Comparison of ENCODE assay signal across 9 mouse cellular contexts in genomic region chr2:154477028-154477427, GRCm38 (mm10). TPM values are rescaled to one million over a fixed set of nuclear protein-coding genes. Genes with fewer than 3 reads are reported as not detected.
DNase-seq lines count a peak whose midpoint lies in the region; ATAC-seq and TF ChIP-seq lines count a peak whose summit lies in the region.
"Had no signal": no experiment of that assay in that cellular context is flagged by ENCODE, and none has a peak within 500 bp of the region (broad histone marks: within the 10 kb centered on the region; RNA-seq: fewer than 3 reads in every experiment).

No protein-coding gene starts in this region.

- H3K27me3 ChIP-seq in heart, adult 2 months (ENCODE audit: control insufficient read depth, insufficient read depth, low read length): no peaks in the 10 kb centered on the region
- no peaks in the 10 kb centered on the region for H3K27me3 ChIP-seq in forebrain, embryonic 15.5 days
- H3K27me3 ChIP-seq: kidney, embryonic 15.5 days; limb, embryonic 12.5 days had no signal

- no peak overlapping the region for H3K4me2 ChIP-seq in forebrain, embryonic 15.5 days (replicated peaks)
- H3K4me2 ChIP-seq: kidney, embryonic 15.5 days; limb, embryonic 12.5 days had no signal

- no peak for TF ChIP-seq CTCF in heart, adult 2 months (IDR thresholded peaks at IDR 0.05)

- intact Hi-C loops in heart, adult 2 months (cut with DNase I): no loop called here
- intact Hi-C loops in heart, postnatal 25 days (cut with DNase I): no loop called here

- H3K79me2 ChIP-seq in heart, adult 2 months (replicated peaks; ENCODE audit: control insufficient read depth, insufficient read depth, low read length): peaks cover 2% of the 10 kb centered on the region; the same call in 1 of the 2 replicates

- TF ChIP-seq POLR2A in heart, adult 2 months (IDR thresholded peaks at IDR 0.05; ENCODE audit: insufficient read depth, low read depth, low read length): no peak

- DNase-seq in heart, adult 2 months: peak; percentile 22 to 28
- DNase-seq in heart, postnatal 25 days (ENCODE audit: low spot score): no peak
- DNase-seq in adipocyte (ENCODE audit: low spot score): peak; percentile 67
- peak; percentile 51 for DNase-seq in layer of hippocampus, adult 9-11 months
- DNase-seq in spleen, adult 18-20 months: no peak

- 47% methylated on average over 3 of the region's 3 CpGs for whole genome bisulfite sequencing in heart, adult 2 months
- WGBS in forebrain, embryonic 15.5 days: 26% methylated on average over 3 of the region's 3 CpGs

- H3K9me3 ChIP-seq in forebrain, embryonic 15.5 days: no peaks in the 10 kb centered on the region
- H3K9me3 ChIP-seq: kidney, embryonic 15.5 days; limb, embryonic 12.5 days had no signal

- no peak overlapping the region for H3K9ac ChIP-seq in heart, adult 2 months (ENCODE audit: low read depth, low read length)
- H3K9ac ChIP-seq in forebrain, embryonic 15.5 days (replicated peaks): no peak overlapping the region
- H3K9ac ChIP-seq: kidney, embryonic 15.5 days; limb, embryonic 12.5 days had no signal

- H3K27ac ChIP-seq in heart, adult 2 months: no peak overlapping the region
- H3K27ac ChIP-seq in forebrain, embryonic 15.5 days (replicated peaks): peak overlapping the region; percentile 71
- H3K27ac ChIP-seq: kidney, embryonic 15.5 days; limb, embryonic 12.5 days had no signal

- peaks cover 3% of the 10 kb centered on the region for H3K4me1 ChIP-seq in heart, adult 2 months (ENCODE audit: control insufficient read depth, insufficient read depth, low read length)
- H3K4me1 ChIP-seq in forebrain, embryonic 15.5 days: peaks cover 37% of the 10 kb centered on the region
- H3K4me1 ChIP-seq: limb, embryonic 12.5 days had no signal

- peak; percentile 78 for ATAC-seq in forebrain, embryonic 15.5 days (replicated peaks)
- no peak for ATAC-seq in activated CD4-positive, CD25-positive, alpha-beta regulatory T cell, adult 4 months

- TF ChIP-seq EP300 in heart, adult 2 months (IDR thresholded peaks at IDR 0.05; ENCODE audit: insufficient read depth, low read depth, low read length): no peak

- H3K4me3 ChIP-seq in heart, adult 2 months: no peak overlapping the region
- no peak overlapping the region for H3K4me3 ChIP-seq in forebrain, embryonic 15.5 days
- H3K4me3 ChIP-seq: kidney, embryonic 15.5 days; limb, embryonic 12.5 days had no signal

- peaks cover 7% of the 10 kb centered on the region for H3K36me3 ChIP-seq in heart, adult 2 months (ENCODE audit: control insufficient read depth, insufficient read depth, low read length)
- no peaks in the 10 kb centered on the region for H3K36me3 ChIP-seq in forebrain, embryonic 15.5 days
- H3K36me3 ChIP-seq: kidney, embryonic 15.5 days; limb, embryonic 12.5 days had no signal

RNA-seq across cellular contexts. Expression of gene Cbfa2t2, which starts 40.7 kb away (rescaled TPM):
- total RNA-seq in heart, adult 2 months (2021): 10 to 100 TPM; 15.6 to 17.3 TPM
- polyA plus RNA-seq in heart, adult 2 months (2012; rRNA removed): 7.8 and 14.4 TPM in 2 replicates
- 10 to 100 TPM; 14.3 to 18.4 TPM for total RNA-seq in heart, postnatal 25 days (2021)
- polyA plus RNA-seq in forebrain, embryonic 15.5 days (2015; fragmentation: Nextera tagmentation; extraction: Ambion mirVana): 78.0 and 82.3 TPM in 2 replicates
- 10 to 100 TPM; 19.7 to 21.8 TPM for polyA plus RNA-seq in activated CD4-positive, CD25-positive, alpha-beta regulatory T cell, adult 4 months (2017; shearing (Covaris generic))

Comparison
In these comparisons a context has a peak if more than half of its experiments do, and no peak if none do; other contexts are left out.
1. DNase-seq: peak in heart, adult 2 months (2 of 2), adipocyte (single experiment) and layer of hippocampus, adult 9-11 months (single experiment); none in heart, postnatal 25 days (single experiment) and spleen, adult 18-20 months (0 of 2).